Mouse (Mus musculus) midbrain, embryonic 14.5 days (tissue): ENCODE data around the gene Ankrd44. TPM values are rescaled to one million over a fixed set of nuclear protein-coding genes. Genes with fewer than 3 reads are reported as not detected.
A peak's percentile ranks its signal among the peaks of the same experiment; 100 is the strongest.

ENCODE experiments used
- ATAC-seq: fragments of 200-750 bp; cut with Nextera tagmentation; 2 replicates; pipeline ENCODE4 v1.8.0; 2017; ENCODE audit warnings: moderate number of reproducible peaks, moderate library complexity; ENCODE audit not compliant: low FRiP score, low TSS enrichment
- DNase-seq: peaks from one replicate; pipeline ENCODE4 v3.0.0-alpha.2; 2015
- H3K27ac ChIP-seq: fragments of 300-500 bp; sonication (generic); replicated peaks from 2 replicates; pipeline ENCODE4 v1.5.1; 2014; ENCODE audit warnings: mild to moderate bottlenecking, low read depth, low read length, moderate library complexity
- H3K27me3 ChIP-seq: fragments of 300-500 bp; sonication (generic); 2 replicates; pipeline ENCODE4 v1.6.1; 2014; ENCODE audit warnings: low read length, control low read depth, mixed read lengths; ENCODE audit not compliant: control insufficient read depth, insufficient read depth
- H3K36me3 ChIP-seq: fragments of 300-500 bp; sonication (generic); 2 replicates; pipeline ENCODE4 v1.6.1; 2014; ENCODE audit warnings: low read length, control low read depth; ENCODE audit not compliant: control insufficient read depth, insufficient read depth
- H3K4me1 ChIP-seq: fragments of 300-500 bp; sonication (generic); 2 replicates; pipeline ENCODE4 v1.6.1; 2014; ENCODE audit warnings: mild to moderate bottlenecking, antibody characterized with exemption, low read length, control low read depth; ENCODE audit not compliant: control insufficient read depth, insufficient read depth
- H3K4me2 ChIP-seq: fragments of 300-500 bp; sonication (generic); 2 replicates; pipeline ENCODE4 v1.6.1; 2014; ENCODE audit warnings: mild to moderate bottlenecking, low read length, moderate library complexity
- H3K4me3 ChIP-seq: fragments of 300-500 bp; sonication (generic); replicated peaks from 2 replicates; pipeline ENCODE4 v1.5.1; 2014; ENCODE audit warnings: low read depth, low read length
- H3K9ac ChIP-seq: fragments of 300-500 bp; sonication (generic); replicated peaks from 2 replicates; pipeline ENCODE4 v1.6.1; 2014; ENCODE audit warnings: mild to moderate bottlenecking, low read length, moderate library complexity
- H3K9me3 ChIP-seq: fragments of 300-500 bp; sonication (generic); 2 replicates; pipeline ENCODE4 v1.6.1; 2016; ENCODE audit warnings: low read length, control low read depth, mixed read lengths; ENCODE audit not compliant: control insufficient read depth
- WGBS: fragments of 180-500 bp; shearing (Covaris S2); extraction: QIAGEN DNeasy Blood & Tissue Kit; methylation state at CpG from one replicate; pipeline ENCODE4 v1.1.7; 2014; 5-methylcytosine and 5-hydroxymethylcytosine counted together
- polyA plus RNA-seq: library from polyadenylated mRNA; unstranded; fragments of >200 nt; fragmentation: Nextera tagmentation; extraction: Ambion mirVana; gene quantifications from 2 replicates; pipeline ENCODE4 v1.2.1, GENCODE M21; 2014

The Ankrd44 gene
- polyA plus RNA-seq, 1 experiment from 2014 or later: 39.1 TPM

- WGBS: 95% methylated on average over 3 of the region's 3 CpGs
- no peaks in the 10 kb centered on the region for H3K9me3 ChIP-seq
- no peaks in the 10 kb centered on the region for H3K27me3 ChIP-seq
- DNase-seq (no peak), ATAC-seq (no peak)
- no peaks in the 10 kb centered on the region for H3K36me3 ChIP-seq
- H3K4me3 ChIP-seq: no peak overlapping the region
- no peak overlapping the region for H3K27ac ChIP-seq
- no peak overlapping the region for H3K4me2 ChIP-seq
- no peak overlapping the region for H3K9ac ChIP-seq
- H3K4me1 ChIP-seq: peaks cover 6% of the 10 kb centered on the region; the same call in 1 of the 2 replicates
Observed at GRCm38 (mm10) chr1:54913379-54913873, 12.8 kb downstream of the Ankrd44 start.

DNA sequence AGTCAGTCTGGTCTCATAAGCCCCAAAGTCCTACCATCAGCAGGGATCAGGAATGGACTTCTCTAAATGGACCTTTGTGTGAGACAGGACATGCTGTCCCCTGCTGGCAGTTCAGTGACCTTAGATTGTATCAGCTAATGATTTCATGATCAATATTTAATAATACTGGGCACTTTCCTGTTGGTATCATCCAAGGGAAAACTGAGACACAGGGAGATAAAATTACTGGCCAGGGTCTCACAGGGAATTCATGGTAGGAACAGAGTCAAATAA lies 13.2 kb downstream of the Ankrd44 start:
- H3K4me3 ChIP-seq: no peak overlapping the region
- no peaks in the 10 kb centered on the region for H3K9me3 ChIP-seq
- H3K9ac ChIP-seq: no peak overlapping the region
- peaks cover 6% of the 10 kb centered on the region; the same call in 1 of the 2 replicates for H3K4me1 ChIP-seq
- no peak for DNase-seq
- no peak for ATAC-seq
- no peak overlapping the region for H3K4me2 ChIP-seq
- no peaks in the 10 kb centered on the region for H3K27me3 ChIP-seq
- no peak overlapping the region for H3K27ac ChIP-seq
- H3K36me3 ChIP-seq: no peaks in the 10 kb centered on the region

DNA sequence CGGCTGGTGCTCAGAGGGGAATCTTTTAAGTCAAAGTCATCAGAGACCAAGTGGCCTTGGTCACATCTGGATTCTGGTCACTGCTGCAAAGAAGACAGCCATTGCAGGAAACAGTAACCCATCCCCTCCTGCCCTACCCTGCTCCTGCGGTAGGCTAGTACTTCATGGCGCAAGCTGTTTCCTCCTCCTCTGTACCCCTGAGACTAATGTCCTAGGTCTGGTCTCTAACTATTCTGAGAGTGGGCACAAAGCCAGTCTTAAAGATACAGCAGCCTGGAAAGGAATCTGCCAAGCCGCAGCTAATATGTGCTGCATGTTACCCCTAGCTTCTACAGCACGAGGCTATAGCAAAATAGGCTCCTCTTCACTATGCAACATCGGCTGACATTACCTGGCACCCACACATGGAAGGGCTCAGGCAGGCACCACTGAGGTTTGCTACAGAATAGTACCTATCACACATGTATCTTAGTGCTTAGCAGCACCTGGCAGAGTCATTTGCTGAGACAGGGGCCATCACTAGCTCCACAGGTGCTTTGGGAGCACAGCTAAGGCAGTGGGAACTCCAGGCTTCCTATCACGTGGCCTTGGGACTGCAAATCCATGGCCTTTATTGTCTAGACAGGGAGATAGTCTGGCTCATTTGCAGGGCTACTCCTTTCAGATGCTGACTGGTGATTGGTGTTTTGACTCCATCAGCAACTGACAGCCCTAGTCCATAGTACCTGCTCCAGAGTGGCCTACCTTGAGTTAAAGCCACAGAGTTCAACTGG lies 13.7 kb downstream of the Ankrd44 start:
- WGBS: 78% methylated on average over 7 of the region's 7 CpGs
- no peak for ATAC-seq
- no peak for DNase-seq

DNA sequence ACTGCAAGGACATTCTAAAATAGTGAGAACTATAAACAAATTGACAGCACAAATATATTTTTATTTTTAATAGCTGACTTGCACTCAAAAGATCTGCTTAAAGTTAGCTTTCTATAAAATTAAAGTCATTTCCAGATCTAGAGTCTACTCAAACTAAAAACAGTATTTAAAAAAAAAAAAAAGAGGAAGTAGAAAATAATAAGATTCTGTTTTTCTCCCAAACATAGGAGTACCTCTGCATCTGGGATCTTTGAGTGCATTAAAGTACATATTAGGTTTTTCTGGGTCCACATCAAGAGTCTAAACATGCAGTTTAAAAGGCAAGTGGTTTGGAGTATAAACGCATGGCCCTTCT lies 15.0 kb downstream of the Ankrd44 start:
- DNase-seq: no peak
- Histone ChIP-seq H3K9ac (no peak overlapping the region), H3K4me2 (no peak overlapping the region)

More for the DNA sequence above, 13.7 kb downstream of the Ankrd44 start:
- Histone ChIP-seq H3K4me1 (peaks cover 6% of the 10 kb centered on the region; the same call in 1 of the 2 replicates), H3K36me3 (no peaks in the 10 kb centered on the region), H3K27me3 (no peaks in the 10 kb centered on the region), H3K27ac (no peak overlapping the region), H3K9me3 (no peaks in the 10 kb centered on the region), H3K4me3 (no peak overlapping the region), H3K4me2 (no peak overlapping the region), H3K9ac (no peak overlapping the region)

GRCm38 (mm10) chr1:54910489-54911255 lies 15.5 kb downstream of the Ankrd44 start:
- Histone ChIP-seq H3K9ac (no peak overlapping the region), H3K4me2 (no peak overlapping the region), H3K4me1 (peaks cover 6% of the 10 kb centered on the region; the same call in 1 of the 2 replicates), H3K9me3 (no peaks in the 10 kb centered on the region), H3K36me3 (no peaks in the 10 kb centered on the region), H3K27ac (no peak overlapping the region), H3K27me3 (no peaks in the 10 kb centered on the region), H3K4me3 (no peak overlapping the region)
- no peak for ATAC-seq
- WGBS: 85% methylated on average over 5 of the region's 5 CpGs
- DNase-seq: no peak

More for the DNA sequence above, 15.0 kb downstream of the Ankrd44 start:
- Histone ChIP-seq H3K27ac (no peak overlapping the region), H3K36me3 (no peaks in the 10 kb centered on the region), H3K4me1 (peaks cover 6% of the 10 kb centered on the region; the same call in 1 of the 2 replicates), H3K27me3 (no peaks in the 10 kb centered on the region), H3K4me3 (no peak overlapping the region), H3K9me3 (no peaks in the 10 kb centered on the region)
- 96% methylated on average over 1 of the region's 1 CpGs for WGBS
- ATAC-seq: no peak

GRCm38 (mm10) chr1:54908786-54909185 lies 17.4 kb downstream of the Ankrd44 start:
- WGBS: 86% methylated on average over 3 of the region's 3 CpGs
- Histone ChIP-seq H3K27me3 (no peaks in the 10 kb centered on the region), H3K9me3 (no peaks in the 10 kb centered on the region), H3K36me3 (no peaks in the 10 kb centered on the region), H3K27ac (no peak overlapping the region), H3K9ac (no peak overlapping the region), H3K4me1 (peaks cover 6% of the 10 kb centered on the region; the same call in 1 of the 2 replicates), H3K4me2 (no peak overlapping the region), H3K4me3 (no peak overlapping the region)
- no peak for DNase-seq
- no peak for ATAC-seq

DNA sequence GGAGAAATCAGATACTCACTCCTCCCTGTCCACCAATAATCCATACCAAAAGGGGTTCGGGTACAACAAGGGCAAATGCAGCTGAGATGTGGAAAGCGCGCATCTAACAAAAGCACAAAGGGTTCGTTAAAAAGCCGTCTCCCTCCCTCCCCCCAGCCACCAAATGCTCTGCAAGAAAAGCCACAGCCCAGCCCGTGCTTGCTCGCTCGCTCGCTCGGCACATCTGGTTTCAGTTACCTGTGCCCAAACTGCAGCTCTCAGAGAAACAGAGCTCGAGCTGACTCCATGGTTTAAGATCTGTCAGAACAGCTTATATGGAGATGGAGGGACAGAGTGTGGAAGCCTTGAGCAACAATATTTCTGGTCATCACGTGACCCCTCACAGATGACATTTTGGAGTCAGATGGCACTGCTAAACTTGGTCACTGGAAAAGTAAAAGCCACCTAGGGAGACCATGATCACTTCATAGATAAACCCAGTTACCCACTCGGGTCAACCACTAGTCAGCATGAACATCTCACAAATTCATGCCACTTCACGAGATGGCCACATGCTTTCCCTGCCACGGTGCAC lies 19.0 kb downstream of the Ankrd44 start:
- Histone ChIP-seq H3K36me3 (no peaks in the 10 kb centered on the region), H3K4me3 (no peak overlapping the region), H3K27me3 (no peaks in the 10 kb centered on the region), H3K9ac (no peak overlapping the region), H3K9me3 (no peaks in the 10 kb centered on the region), H3K27ac (0 out of 2 replicates have a peak overlapping the region, but pooled peaks have one; percentile 37), H3K4me2 (no peak overlapping the region), H3K4me1 (peaks cover 6% of the 10 kb centered on the region; the same call in 1 of the 2 replicates)
- DNase-seq: no peak
- WGBS: 49% methylated on average over 15 of the region's 15 CpGs
- ATAC-seq: no peak

DNA sequence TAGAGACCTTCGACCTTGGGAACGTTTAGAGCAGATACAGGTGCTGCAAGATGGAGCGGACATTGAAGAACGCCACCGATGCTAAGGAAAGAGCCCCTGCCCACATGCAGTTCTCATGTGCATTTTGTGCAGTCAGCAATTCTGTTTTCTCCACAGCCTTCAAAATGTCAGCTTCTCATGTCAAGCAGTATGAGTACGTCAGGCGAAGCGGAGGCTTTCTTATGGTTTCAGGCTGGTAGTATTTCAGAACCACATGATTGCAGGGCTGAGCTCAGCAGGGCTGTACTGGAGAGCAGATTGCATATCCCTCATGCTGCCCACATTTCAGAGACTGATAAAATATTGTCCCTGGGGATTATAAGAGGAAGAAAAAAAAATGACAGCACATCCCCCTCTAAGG lies 19.9 kb downstream of the Ankrd44 start:
- WGBS: 81% methylated on average over 8 of the region's 8 CpGs
- Histone ChIP-seq H3K36me3 (no peaks in the 10 kb centered on the region), H3K27me3 (no peaks in the 10 kb centered on the region), H3K9me3 (no peaks in the 10 kb centered on the region), H3K27ac (peak overlapping the region; percentile 37; the same call in 1 of the 2 replicates), H3K9ac (no peak overlapping the region), H3K4me1 (peaks cover 6% of the 10 kb centered on the region; the same call in 1 of the 2 replicates), H3K4me3 (no peak overlapping the region), H3K4me2 (no peak overlapping the region)
- peak; percentile 32 for DNase-seq
- ATAC-seq: no peak
